Mouse (Mus musculus): ENCODE data around the gene Myrf. TPM values are rescaled to one million over a fixed set of nuclear protein-coding genes. Genes with fewer than 3 reads are reported as not detected.

Myrf gene
- total RNA-seq, 1 experiment from 2014 or later: 0.05 TPM

DNA sequence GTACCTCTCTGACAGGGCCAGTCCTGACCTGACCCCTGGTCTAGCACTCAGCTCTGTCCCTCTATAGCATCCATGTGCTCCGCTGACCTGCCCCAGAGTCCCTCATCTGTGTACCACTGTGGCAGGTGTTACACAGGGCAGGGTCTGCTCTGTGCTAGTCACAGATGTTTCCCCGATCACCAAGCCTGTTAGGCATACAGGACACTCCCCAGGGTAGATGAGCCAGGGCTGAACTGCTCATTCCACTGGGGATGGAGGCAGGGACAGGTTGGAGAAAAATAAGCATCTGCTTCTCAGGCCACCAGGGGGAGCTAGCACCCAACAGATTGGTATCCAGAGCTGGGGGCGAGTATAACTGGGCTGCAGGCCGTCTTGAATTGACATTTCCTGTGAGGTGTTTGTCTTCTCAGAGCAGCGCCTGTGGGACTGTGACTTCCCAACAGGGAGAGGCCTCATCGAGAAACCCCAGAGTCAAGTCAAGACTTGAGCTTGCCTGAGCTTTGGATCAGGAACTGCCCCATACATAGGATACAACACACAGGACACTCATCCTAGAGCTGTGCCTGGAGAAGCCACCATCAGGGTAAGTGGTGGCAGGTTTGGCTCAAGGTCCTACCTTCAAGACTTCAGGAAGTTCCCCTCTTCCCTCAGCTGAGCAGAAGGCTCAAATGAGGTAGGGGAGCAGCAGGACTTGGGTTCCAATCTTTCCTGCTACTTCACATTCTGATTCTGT, 17.9 kb upstream of the Myrf start:
- peak; percentile 84 for ATAC-seq (replicated peaks; ENCODE audit: low read depth, poor library complexity, severe bottlenecking)

DNA sequence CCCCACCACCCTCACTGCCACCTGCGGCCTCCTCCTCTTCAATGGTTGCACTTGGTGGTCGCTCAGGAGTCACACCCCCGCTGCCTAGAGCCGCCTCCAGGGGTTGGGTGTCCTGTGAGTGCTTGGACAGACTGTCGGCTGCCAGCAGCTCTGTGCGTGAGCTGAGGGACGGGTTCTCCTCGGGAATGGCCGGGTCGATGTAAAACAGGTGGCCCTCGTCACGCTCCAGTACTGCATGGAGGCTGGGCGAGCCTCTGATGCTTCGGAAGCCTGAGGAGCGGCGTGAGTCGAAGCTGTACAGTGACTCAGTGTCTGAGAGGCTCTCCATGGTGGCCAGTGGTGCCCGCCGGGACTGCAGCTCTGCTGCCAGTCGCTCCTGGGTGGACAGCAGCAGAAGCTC, 7.6 kb upstream of the Myrf start:
- no peak for ATAC-seq (replicated peaks; ENCODE audit: low read depth, poor library complexity, severe bottlenecking)

DNA sequence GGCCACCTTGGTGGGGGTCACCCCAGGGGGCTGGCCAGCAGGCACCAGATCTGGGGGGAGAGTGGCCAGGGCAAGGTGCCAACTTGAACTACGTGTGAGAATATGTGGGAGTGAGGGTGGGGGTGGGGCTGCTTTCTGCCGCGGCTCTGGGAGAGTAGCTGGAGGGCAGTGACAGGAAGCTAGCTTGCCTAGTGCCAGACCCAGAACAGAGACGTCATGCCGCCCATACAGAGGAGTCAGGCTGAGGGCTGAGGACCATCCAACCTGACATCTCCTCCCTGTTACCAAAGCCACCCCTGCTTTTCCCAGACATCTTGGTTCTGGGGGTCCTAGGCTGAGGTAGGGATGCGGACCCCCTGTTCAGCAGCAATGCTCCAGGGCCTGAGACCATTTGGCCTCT, 6.6 kb upstream of the Myrf start:
- no peak for ATAC-seq (replicated peaks; ENCODE audit: low read depth, poor library complexity, severe bottlenecking)

DNA sequence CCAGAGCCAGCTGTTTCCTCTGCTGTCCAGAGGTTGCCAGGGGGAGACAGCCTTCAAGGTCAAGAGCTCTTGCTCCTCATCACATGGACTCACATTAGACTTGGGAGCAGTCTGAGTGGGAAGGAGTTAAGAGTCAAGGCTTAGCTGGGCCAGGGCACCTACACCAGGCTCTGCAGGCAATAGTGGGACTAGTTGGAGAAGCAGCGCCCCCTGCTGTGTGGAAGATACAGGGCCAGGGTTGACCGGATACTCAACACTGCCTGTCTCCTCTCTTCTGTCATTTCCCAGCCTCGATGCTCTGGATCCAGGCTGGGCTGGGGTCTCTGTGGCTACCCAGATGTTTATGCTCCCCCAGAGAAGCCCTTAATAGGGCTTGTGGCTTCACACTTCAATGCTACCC, 3.6 kb upstream of the Myrf start:
- peak; percentile 46 for ATAC-seq (replicated peaks; ENCODE audit: low read depth, poor library complexity, severe bottlenecking)

DNA sequence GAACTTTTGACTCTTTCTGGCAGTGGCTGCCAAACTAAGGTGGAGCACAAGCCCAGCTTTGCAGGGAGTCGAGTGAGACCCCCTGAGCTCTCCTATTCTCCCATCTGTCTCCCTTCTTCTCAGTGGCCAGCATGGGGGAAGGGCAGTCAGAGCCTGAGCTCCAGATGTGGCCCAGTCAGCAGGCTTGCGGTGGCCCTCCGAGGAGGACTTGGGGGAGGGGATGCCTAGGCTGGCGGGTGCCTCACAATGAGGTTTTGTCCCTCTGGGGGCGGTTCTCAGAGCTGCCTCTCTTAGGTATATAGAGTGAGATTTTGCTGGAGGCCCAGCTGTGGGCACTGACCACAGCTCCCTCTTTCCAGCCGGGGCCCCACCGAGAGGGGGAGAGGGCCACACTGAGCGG, 2.4 kb upstream of the Myrf start:
- no peak for ATAC-seq (replicated peaks; ENCODE audit: low read depth, poor library complexity, severe bottlenecking)

DNA sequence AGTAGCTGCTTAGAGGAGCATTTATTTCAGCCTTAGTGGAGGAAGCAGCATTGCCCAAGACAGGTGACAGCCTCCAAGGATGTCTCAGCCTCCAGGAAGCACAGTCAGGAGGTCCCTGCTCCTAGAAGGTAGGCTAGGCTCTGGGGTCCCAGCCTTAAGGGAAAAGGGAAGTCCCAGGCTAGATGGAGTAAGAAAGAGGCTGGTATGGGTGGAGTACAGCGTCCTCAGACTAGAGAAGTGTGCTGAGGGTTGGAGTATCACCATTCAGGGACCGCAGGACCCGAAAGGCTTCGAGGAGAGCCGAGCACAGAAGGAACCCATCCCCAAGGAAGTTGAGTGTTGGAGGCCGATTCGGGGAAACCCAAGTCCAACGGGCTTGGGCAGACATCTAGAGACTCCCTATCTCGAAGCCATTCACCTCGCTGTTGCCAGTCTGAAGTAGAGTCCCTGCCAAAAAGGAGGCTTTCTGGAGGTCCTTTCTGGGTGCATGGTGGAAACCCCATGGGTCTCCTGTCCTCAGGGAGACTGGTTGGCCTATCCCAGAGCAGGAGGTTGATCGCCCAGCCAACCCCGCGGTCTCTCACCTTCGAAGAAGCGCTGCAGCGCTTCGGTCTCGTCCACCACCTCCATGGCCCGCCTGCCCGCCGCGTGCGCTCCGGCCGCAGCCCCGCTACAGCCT, 434 bp downstream of the Myrf start:
- 0 out of 2 replicates have a peak, but pooled peaks have one; percentile 27 for ATAC-seq (replicated peaks; ENCODE audit: low read depth, poor library complexity, severe bottlenecking)

DNA sequence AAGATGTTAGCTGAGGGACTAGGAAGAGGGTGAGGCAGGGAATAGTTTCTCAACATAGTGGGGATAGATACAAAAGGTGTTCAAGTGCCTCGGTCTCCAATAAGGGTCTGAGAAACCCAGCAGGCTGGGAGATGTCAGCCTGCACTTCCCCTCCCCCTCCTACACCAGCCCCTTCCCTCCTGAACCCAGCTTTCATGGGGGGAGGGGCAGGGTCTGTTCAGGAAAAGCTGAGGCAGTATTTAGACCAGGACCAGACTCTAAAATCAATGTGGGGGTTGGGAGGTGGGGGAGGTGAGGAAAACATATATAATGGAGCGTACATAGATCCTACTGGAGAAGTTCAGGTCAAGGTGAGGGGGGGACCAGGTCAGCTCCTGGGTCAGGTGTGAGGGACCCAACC, 1.1 kb downstream of the Myrf start:
- no peak for ATAC-seq (replicated peaks; ENCODE audit: low read depth, poor library complexity, severe bottlenecking)

DNA sequence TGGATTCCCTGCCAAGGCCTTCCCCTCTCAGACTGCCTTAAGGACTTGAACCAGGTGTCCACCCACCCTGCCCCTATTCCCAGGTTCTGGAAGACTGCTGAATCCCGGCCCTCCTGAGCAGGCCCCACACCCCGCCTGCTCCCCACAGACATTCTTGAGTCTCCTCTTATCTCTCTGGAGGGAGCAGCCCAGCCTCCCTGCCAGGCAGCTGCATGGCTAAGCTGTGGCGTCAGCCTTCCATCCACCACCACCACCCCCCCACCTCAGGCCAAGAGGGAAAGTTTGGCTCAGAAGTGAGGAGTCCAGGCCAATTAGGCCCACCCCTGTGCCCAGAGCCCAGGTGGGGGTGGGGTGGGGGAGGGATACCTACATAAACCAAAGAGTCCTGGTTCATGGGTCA, 2.1 kb downstream of the Myrf start:
- no peak for ATAC-seq (replicated peaks; ENCODE audit: low read depth, poor library complexity, severe bottlenecking)

DNA sequence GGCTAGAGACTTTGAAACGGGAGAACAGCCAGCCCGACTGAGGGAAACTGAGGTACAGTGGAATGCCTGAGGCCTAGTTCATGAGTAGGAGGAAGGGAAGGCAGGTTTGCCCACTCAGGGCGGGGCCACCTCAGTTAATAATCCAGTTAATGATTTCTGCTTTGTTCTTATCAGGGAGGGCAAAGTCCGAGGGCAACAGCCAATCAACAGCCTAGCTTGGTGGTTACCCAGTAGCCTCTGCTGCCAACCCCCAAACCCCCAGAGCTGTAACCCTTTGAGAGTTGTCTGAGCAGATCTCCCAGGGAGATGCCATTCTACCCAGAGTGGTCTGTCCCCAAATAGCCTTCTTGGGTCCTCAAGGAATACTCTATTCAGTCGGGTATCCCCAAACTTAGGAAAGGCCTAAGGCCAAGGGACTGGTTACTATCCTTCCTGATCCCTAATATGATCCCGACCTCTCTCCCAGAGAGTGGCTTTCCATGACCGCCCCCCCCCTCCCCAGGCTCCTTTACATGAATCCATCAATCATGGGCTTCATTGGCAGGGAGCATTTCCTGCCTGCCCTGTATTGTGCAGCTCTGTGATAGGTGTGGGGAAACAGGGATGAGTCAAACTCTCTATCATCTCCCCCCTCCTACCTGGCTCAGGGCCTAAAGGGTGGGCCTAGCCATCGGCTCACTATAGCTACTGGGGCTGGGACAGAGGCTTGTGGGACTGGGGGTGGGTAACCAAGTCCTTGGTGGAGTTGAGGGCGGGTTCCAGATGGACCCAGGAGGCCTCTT, 4.6 kb downstream of the Myrf start:
- no peak for ATAC-seq (replicated peaks; ENCODE audit: low read depth, poor library complexity, severe bottlenecking)

DNA sequence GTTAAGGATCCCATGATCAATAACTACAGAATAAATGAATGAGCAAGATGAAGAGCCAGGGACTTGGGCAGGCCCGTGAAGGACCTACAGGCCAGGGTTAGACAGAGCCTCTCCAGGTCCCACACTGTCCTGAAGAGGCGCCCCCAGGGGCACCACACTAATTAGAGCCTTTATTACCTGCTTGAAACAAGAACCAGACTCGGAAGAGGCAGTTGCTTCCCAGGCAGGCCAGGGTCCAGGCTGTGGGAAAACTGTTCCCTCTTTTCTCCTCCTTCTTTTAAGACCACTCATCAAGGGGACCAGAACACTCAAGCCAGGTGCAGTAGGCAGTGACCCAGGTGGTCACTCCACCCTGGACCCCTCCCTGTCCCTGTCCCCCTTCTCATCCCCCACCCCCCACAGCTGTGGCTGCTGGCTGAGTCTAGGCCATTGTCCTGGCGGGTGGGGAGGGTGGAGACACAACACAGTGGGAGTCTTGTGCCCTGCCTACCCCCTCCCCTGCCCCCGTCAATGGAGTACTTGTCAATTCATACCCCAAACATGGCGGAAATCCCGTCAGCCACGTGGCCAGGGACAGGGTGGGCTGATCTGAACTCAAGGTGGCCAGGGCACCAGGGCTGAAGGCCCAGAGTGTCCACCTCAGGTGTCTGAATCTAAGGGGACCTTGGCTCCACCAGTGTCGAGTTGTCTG, 8.1 kb downstream of the Myrf start:
- no peak for ATAC-seq (replicated peaks; ENCODE audit: low read depth, poor library complexity, severe bottlenecking)

DNA sequence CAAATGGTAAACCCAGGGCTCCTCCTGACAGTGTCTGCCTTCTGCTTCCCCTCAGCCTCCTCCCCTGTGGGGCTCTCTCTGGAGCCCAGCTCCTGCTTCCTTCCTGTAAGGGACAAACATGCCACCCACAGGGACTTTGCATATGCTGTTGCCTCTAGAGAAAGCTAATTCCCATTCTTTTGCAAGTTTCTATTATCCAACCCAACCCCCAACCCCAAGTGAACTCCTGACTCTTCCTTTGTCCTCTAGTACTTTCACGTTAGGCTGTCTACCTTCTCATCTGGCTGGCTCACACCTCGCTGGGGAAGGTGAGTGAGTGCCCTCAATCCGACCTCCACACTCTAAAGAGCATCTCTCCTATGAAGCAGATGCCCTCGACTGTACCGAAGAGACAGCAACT, 8.7 kb downstream of the Myrf start:
- ATAC-seq (replicated peaks; ENCODE audit: low read depth, poor library complexity, severe bottlenecking): no peak

DNA sequence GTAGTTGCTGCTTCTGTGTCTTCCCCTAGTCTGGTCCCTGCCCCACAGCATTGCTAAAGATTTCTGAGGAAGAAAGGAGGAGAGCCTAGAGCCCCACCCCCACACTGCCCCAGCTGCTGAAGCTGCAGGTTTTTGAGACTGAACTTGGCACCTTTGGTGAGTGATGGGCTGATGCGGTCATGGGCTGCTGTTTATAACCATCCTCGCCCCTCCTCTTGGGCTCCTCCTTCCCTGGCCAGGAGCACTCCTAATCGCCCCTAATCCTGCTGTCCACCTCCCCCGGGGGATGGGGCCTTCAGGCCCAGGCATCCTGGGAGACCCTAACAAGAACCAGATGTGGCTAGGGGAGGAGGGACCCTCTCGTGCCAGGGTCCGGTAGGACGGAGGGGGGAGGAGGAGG, 9.5 kb downstream of the Myrf start:
- ATAC-seq (replicated peaks; ENCODE audit: low read depth, poor library complexity, severe bottlenecking): no peak

DNA sequence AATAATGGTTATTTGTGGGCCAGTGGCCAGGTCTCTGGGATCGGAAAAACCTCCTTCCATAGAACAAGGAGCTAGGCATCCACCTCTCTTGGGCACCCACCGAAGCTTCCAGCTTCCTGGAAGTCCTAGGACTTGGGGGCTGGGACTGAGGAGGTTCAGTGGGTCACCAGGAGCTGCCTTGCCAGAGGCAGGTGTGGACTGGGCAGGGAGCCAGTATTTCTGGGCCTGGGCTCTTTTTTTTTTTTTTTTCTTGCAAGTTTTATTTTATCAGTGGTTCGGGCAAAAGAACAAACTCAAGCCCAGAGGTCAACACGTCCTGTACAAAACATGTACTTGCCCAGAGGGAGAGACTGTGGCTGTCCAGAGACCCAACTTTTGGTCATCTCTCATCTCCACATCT, 14.8 kb downstream of the Myrf start:
- ATAC-seq (replicated peaks; ENCODE audit: low read depth, poor library complexity, severe bottlenecking): no peak

DNA sequence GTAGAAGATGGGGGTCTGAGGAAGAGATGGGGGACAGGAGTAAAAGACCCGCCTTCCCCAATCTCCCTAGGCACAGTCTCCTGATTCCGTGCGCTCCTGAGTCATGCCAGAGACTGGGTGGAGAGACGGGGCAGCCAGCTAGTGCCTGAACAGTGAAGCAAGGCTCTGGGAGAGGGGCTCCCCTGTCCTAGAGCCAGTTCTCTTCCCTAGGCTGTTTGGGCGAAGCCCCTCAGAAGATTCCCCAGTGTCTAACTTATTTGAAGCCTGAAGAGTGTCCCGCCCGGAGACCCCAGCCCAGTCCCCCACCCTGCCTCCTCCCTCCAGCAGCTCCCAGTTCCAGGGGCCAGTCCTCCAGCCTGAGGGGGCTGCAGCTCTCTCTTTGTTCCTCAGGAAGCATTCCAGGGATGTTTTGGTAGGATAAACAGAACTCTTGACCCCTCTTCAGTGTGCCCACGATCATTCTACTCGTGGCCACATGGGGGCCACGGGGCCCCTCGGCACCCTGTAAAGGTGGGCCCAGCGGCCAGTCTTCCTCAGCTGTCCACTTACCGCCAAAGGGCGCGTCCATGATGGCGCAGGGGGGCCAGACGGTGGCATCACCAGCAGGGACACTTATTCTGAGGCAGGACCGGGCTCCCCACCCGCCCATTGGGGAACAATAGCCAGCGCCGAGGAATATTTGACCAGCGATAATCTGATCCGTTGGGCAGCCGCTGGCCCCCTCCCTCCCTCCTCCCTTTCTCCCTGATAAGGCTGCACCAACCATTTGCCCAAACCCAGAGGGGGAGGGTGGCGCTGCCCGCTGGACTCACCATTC, 15.7 kb downstream of the Myrf start:
- no peak for ATAC-seq (replicated peaks; ENCODE audit: low read depth, poor library complexity, severe bottlenecking)

DNA sequence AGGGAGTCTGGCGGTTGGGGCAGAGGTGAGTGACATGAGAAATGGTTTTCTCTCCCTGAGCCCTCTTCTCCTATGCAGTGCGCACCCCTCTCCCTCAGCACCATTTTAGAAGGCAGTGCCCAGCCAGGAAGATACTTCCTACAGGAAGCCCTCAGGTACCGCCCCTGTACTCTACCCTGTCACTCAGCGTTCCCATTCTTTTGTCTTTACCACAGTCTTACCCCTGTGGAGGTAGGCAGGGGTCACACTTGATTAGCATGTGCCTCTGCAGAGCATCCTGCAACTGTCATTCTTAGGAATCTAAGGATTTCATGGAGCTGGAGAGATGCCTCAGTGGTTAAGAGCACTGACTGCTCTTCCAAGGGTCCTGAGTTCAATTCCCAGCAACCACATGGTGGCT, 17.0 kb downstream of the Myrf start:
- ATAC-seq (replicated peaks; ENCODE audit: low read depth, poor library complexity, severe bottlenecking): no peak

DNA sequence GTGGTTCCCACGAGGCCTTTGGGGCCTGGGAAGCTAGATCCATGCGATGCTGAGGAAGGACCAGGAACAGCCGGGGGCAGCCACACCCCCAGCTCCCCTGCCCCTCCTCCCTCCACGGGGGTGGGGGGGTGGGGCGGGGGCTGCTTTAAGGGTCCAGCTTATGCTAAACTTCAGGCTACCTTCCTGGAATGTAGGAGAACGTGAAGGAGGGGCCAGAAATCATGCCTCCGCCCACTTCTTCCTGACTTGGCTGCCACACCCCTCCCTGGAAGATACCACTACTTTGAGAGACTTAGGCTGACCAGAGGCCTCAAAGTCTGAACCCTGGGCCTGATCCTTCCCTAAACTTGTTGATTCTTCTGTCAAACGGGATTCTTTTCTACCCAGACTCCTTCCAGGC, 17.9 kb downstream of the Myrf start:
- ATAC-seq (replicated peaks; ENCODE audit: low read depth, poor library complexity, severe bottlenecking): no peak

DNA sequence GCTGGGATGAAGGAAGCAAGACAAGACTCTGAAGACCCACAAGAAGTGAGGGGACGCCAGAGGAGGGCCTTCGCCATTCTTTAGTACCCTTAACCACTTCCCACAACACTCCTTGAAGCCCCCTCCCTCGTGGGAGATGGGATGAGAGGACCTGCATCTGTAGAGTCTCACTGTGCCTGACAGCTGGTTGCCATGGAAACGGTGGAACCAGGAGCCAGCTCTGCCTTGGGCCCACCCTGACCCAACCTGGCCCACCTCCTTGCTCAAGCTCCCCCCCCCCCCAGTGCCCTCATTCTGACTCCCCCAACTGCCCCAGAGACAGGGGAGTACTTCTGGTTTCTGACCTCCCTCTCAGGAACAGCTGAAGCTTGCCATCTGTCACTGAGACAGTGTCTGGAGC, 19.0 kb downstream of the Myrf start:
- ATAC-seq (replicated peaks; ENCODE audit: low read depth, poor library complexity, severe bottlenecking): no peak

DNA sequence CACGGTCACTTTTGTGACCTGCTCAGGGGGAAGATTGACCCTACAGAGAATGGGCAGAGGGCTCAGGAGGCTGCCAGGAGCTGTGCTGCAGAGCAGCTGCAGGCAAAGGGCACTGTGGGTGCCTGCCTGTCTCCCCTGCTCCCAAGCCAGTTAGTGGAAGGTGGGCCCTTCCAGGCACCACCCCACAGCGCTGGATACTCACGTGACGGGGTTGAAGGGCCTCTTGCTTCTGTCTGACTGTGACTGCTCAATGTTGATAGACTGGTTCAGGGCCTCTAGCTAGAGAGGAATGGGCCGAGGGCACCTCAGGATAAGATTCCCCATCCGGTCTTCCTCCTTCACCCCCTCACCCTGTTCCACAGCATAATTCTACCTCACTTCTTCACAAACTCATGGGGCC, 21.0 kb downstream of the Myrf start:
- no peak for ATAC-seq (replicated peaks; ENCODE audit: low read depth, poor library complexity, severe bottlenecking)

DNA sequence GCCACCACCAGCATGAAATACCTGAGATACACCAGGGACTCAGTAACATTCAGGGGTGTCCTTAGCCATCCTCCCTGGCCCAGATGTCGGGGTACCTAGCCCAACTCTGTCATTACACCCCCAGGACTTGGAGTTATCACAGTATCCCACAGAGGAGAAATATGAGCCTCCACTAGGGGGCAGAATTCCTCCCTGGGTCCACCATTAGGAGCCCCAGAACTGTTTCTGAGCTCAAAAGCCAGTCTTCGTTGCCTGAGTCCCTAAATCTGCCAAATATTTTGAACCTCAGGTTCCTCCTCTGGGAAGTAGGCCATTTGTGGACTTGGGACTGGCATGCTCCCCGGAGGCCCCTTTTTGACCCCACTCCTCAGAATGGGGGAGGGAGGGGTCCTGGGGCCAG, 21.4 kb downstream of the Myrf start:
- ATAC-seq (replicated peaks; ENCODE audit: low read depth, poor library complexity, severe bottlenecking): peak; percentile 46; the same call in 1 of the 2 replicates

DNA sequence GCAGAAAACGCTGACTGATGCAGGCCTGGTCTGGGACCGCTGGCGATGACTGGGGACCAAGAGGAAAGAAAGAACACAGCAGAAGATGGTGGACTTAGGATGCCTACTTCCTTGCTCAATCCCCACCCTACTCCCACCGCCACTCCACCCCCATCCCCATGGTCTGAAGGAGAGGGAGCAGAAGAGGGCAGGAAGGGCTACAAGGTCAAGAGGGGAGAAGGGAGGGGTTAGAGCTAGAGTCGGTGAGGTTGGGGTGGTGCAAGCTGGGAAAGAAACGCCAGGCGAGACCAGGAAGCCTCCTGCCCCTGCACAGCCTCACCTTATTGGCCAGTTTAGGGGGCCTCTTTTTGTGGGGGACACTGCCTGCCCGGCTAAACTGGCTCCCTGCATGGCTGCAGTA, 24.4 kb downstream of the Myrf start:
- ATAC-seq (replicated peaks; ENCODE audit: low read depth, poor library complexity, severe bottlenecking): no peak
